Mouse (Mus musculus) C2C12 (cell line): ENCODE data around the gene Gm28048.

Experiments
- CEBPB ChIP-seq: IDR thresholded peaks from one replicate; pipeline ENCODE4 v1.6.1; 2011; ENCODE audit warnings: low read depth, mild to moderate bottlenecking, control low read depth, moderate library complexity
- CTCF ChIP-seq: IDR thresholded peaks from one replicate; pipeline ENCODE4 v1.5.1; 2011; ENCODE audit not compliant: control insufficient read depth, insufficient read depth, insufficient read length
- MYOD1 ChIP-seq: IDR thresholded peaks from one replicate; pipeline ENCODE4 v1.6.1; 2011; ENCODE audit warnings: low read depth; ENCODE audit not compliant: control insufficient read depth, insufficient read length
- USF1 ChIP-seq: IDR thresholded peaks from one replicate; pipeline ENCODE4 v1.6.1; 2011; ENCODE audit warnings: low read depth, mild to moderate bottlenecking, control low read depth, moderate library complexity

DNA sequence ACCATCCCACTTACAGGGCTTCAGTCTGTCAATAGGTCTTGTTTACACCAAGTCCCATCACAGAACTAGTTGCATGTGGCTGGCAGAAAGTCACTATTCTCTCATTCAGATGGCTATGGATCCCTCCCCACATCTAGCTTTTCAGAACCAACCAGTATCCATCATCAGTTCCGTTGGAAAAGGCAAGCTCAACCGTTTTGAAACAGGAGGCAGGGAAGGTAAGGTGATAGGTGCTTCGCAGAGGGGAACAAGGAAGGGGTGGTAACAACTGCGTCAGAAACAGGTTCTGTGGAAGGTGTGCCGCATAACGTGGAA lies 25.2 kb upstream of the Gm28048 start:
- no peak for TF ChIP-seq CTCF
- no peak for TF ChIP-seq MYOD1
- TF ChIP-seq USF1: no peak
- TF ChIP-seq CEBPB: no peak
